Mouse (Mus musculus) heart, postnatal 0 days (tissue): Measurements from ENCODE around the gene Gm4756. TPM values are rescaled to one million over a fixed set of nuclear protein-coding genes. Genes with fewer than 3 reads are reported as not detected.
"Not testable (repeated sequence)": the region's sequence is repeated elsewhere in the genome, so short reads cannot be mapped to it uniquely, and the experiment has no call there.

Source experiments
- ATAC-seq: fragments of 200-750 bp; cut with Nextera tagmentation; 2 replicates; pipeline ENCODE4 v1.8.0; 2017; ENCODE audit warnings: low read depth, moderate number of reproducible peaks, moderate library complexity; ENCODE audit not compliant: insufficient read depth
- DNase-seq: peaks from one replicate; pipeline ENCODE4 v3.0.0-alpha.2; 2016; ENCODE audit warnings: low spot score
- H3K27ac ChIP-seq: fragments of 300-500 bp; sonication (generic); 2 replicates; pipeline ENCODE4 v1.5.1; 2014; ENCODE audit warnings: low read depth, mild to moderate bottlenecking
- H3K27me3 ChIP-seq: fragments of 300-500 bp; sonication (generic); 2 replicates; pipeline ENCODE4 v1.6.1; 2014; ENCODE audit warnings: low read length, mixed read lengths; ENCODE audit not compliant: control insufficient read depth, insufficient read depth
- H3K36me3 ChIP-seq: fragments of 300-500 bp; sonication (generic); replicated peaks from 2 replicates; pipeline ENCODE4 v1.6.1; 2014; ENCODE audit warnings: low read length, mixed read lengths; ENCODE audit not compliant: control insufficient read depth, insufficient read depth
- H3K4me1 ChIP-seq: fragments of 300-500 bp; sonication (generic); 2 replicates; pipeline ENCODE4 v1.6.1; 2014; ENCODE audit warnings: antibody characterized with exemption; ENCODE audit not compliant: control insufficient read depth, insufficient read depth
- H3K4me2 ChIP-seq: fragments of 300-500 bp; sonication (generic); 2 replicates; pipeline ENCODE4 v1.6.1; 2014; ENCODE audit warnings: low read depth, mild to moderate bottlenecking, low read length, moderate library complexity
- H3K4me3 ChIP-seq: fragments of 300-500 bp; sonication (generic); 2 replicates; pipeline ENCODE4 v1.5.1; 2014; ENCODE audit warnings: low read depth, low read length
- H3K9ac ChIP-seq: fragments of 300-500 bp; sonication (generic); replicated peaks from 2 replicates; pipeline ENCODE4 v1.6.1; 2014; ENCODE audit warnings: low read depth, low read length, mixed read lengths
- H3K9me3 ChIP-seq: fragments of 300-500 bp; sonication (generic); replicated peaks from 2 replicates; pipeline ENCODE4 v1.6.1; 2016; ENCODE audit warnings: low read length; ENCODE audit not compliant: control insufficient read depth
- CTCF ChIP-seq: IDR thresholded peaks from 2 replicates; pipeline ENCODE4 v1.5.1; 2016; ENCODE audit warnings: antibody characterized with exemption, control low read depth, low read depth
- EP300 ChIP-seq: IDR thresholded peaks from 2 replicates; pipeline ENCODE4 v1.6.1; 2016; ENCODE audit warnings: antibody characterized with exemption, low read depth
- WGBS: fragments of 180-500 bp; shearing (Covaris S2); extraction: QIAGEN DNeasy Blood & Tissue Kit; methylation state at CpG from one replicate; pipeline ENCODE4 v1.1.7; 2014; 5-methylcytosine and 5-hydroxymethylcytosine counted together
- polyA plus RNA-seq: library from polyadenylated mRNA; unstranded; fragments of >200 nt; fragmentation: Nextera tagmentation; extraction: Ambion mirVana; gene quantifications from 2 replicates; pipeline ENCODE4 v1.2.1, GENCODE M21; 2015
- total RNA-seq: library from RNA; depleted of rRNA; stranded (reverse); fragments of >200 nt; gene quantifications from 2 replicates; pipeline ENCODE4 v1.2.3, GENCODE M21; 2014; ENCODE audit warnings: low replicate concordance; rRNA removed

Gm4756 gene
- total RNA-seq: not detected in 2 replicates
- not detected in 2 replicates for polyA plus RNA-seq

GRCm38 (mm10) chr12:72649611-72650330 lies at the start of gene Gm4756:
Gene Gm4756, minus strand, starts transcription at chr12:72649661.
- WGBS: 84% methylated on average over 11 of the region's 11 CpGs

GRCm38 (mm10) chr12:72694901-72695463 lies 45.5 kb upstream of the Gm4756 start:
- Histone ChIP-seq H3K4me2 (peak overlapping the region; percentile 17; the same call in 1 of the 2 replicates), H3K4me3 (no peak overlapping the region), H3K27ac (no peak overlapping the region), H3K4me1 (no peaks in the 10 kb centered on the region), H3K36me3 (no peaks in the 10 kb centered on the region), H3K27me3 (no peaks in the 10 kb centered on the region), H3K9ac (no peak overlapping the region), H3K9me3 (no peaks in the 10 kb centered on the region)
- WGBS: 20% methylated on average over 9 of the region's 9 CpGs
- TF ChIP-seq CTCF: peak; percentile 46
- TF ChIP-seq EP300: no peak
- ATAC-seq (no peak), DNase-seq (no peak)

More at GRCm38 (mm10) chr12:72649611-72650330, at the start of gene Gm4756:
- no peak for TF ChIP-seq EP300
- no peak for TF ChIP-seq CTCF
- Histone ChIP-seq H3K9ac (no peak within 1 kb of the TSS), H3K4me2 (no peak within 1 kb of the TSS), H3K4me1 (no peaks in the 10 kb centered on the region), H3K27ac (no peak within 1 kb of the TSS), H3K27me3 (no peaks in the 10 kb centered on the region), H3K4me3 (no peak within 1 kb of the TSS), H3K9me3 (no peaks in the 10 kb centered on the region), H3K36me3 (peaks cover 36% of the 10 kb centered on the region)
- ATAC-seq: no peak
- no peak for DNase-seq

GRCm38 (mm10) chr12:72694438-72694837 lies 45.0 kb upstream of the Gm4756 start:
- peak overlapping the region; percentile 35 for H3K4me2 ChIP-seq
- H3K27ac ChIP-seq: 0 out of 2 replicates have a peak overlapping the region, but pooled peaks have one; percentile 5
- DNase-seq (no peak), ATAC-seq (peak; percentile 47)
- H3K27me3 ChIP-seq: no peaks in the 10 kb centered on the region
- H3K36me3 ChIP-seq: no peaks in the 10 kb centered on the region
- no peaks in the 10 kb centered on the region for H3K4me1 ChIP-seq
- WGBS: 54% methylated on average over 12 of the region's 12 CpGs
- H3K4me3 ChIP-seq: peak overlapping the region; percentile 13; the same call in 1 of the 2 replicates
- TF ChIP-seq CTCF (no peak), EP300 (no peak)
- H3K9me3 ChIP-seq: no peaks in the 10 kb centered on the region
- H3K9ac ChIP-seq: no peak overlapping the region

GRCm38 (mm10) chr12:72693895-72694294 lies 44.4 kb upstream of the Gm4756 start:
- H3K4me2 ChIP-seq: peak overlapping the region; percentile 35
- H3K4me1 ChIP-seq: no peaks in the 10 kb centered on the region
- no peaks in the 10 kb centered on the region for H3K36me3 ChIP-seq
- DNase-seq (peak; percentile 52), ATAC-seq (no peak)
- H3K9ac ChIP-seq: no peak overlapping the region
- no peaks in the 10 kb centered on the region for H3K9me3 ChIP-seq
- TF ChIP-seq CTCF (peak; percentile 71), EP300 (no peak)
- 29% methylated on average over 6 of the region's 6 CpGs for WGBS
- H3K27me3 ChIP-seq: no peaks in the 10 kb centered on the region
- no peak overlapping the region for H3K27ac ChIP-seq
- H3K4me3 ChIP-seq: peak overlapping the region; percentile 13; the same call in 1 of the 2 replicates

- ATAC-seq: peak; percentile 53
- H3K4me2 ChIP-seq, H3K9me3 ChIP-seq, DNase-seq, H3K27me3 ChIP-seq, H3K4me3 ChIP-seq, H3K36me3 ChIP-seq, H3K9ac ChIP-seq, H3K4me1 ChIP-seq: not testable (repeated sequence)
- WGBS: 14% methylated on average over 2 of the region's 2 CpGs
- peak overlapping the region; percentile 30; the same call in 1 of the 2 replicates for H3K27ac ChIP-seq
Measured at GRCm38 (mm10) chr12:72688281-72688680, 38.8 kb upstream of the Gm4756 start.

- DNase-seq, H3K4me2 ChIP-seq, H3K27ac ChIP-seq, H3K9ac ChIP-seq, H3K36me3 ChIP-seq, H3K9me3 ChIP-seq, H3K4me1 ChIP-seq, H3K27me3 ChIP-seq, ATAC-seq, H3K4me3 ChIP-seq: not testable (repeated sequence)
- WGBS: 54% methylated on average over 6 of the region's 6 CpGs
Measured at GRCm38 (mm10) chr12:72687741-72688140, 38.3 kb upstream of the Gm4756 start.

- DNase-seq, ATAC-seq, H3K4me2 ChIP-seq, H3K36me3 ChIP-seq, H3K9ac ChIP-seq, H3K27me3 ChIP-seq, H3K27ac ChIP-seq, H3K4me3 ChIP-seq, H3K9me3 ChIP-seq: not testable (repeated sequence)
- peaks cover 13% of the 10 kb centered on the region for H3K4me1 ChIP-seq
- 86% methylated on average over 4 of the region's 4 CpGs for WGBS
Measured at GRCm38 (mm10) chr12:72686566-72686965, 37.1 kb upstream of the Gm4756 start.
